Mouse (Mus musculus): Measurements from ENCODE around the gene Tagln2. TPM values are rescaled to one million over a fixed set of nuclear protein-coding genes. Genes with fewer than 3 reads are reported as not detected.

Gene Tagln2
- polyA plus RNA-seq, 1 experiment from 2014 or later = 41.1 TPM

DNA sequence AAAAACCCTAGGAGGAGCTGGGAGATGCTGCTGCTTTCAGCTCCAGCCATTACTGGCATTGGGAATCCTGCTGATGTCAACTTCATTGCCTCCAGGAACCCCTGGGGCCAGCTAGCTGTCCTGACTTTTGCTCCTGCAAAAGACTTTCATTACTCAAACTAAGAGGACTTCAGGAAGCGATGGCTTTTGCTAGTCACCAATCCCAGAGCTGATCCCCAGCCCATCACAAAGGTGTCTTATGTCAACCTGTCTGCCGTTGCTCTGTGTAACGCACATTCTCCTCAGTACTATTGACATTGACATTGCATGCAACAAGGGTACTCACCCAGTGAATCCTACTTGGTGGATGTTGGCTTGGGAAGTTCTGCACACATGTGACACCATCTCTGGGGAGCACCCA, 25.7 kb upstream of the Tagln2 start:
- WGBS = 82% methylated on average over 3 of the region's 3 CpGs
- H3K27me3 ChIP-seq (ENCODE audit: control insufficient read depth, insufficient read depth, low read length) = no peaks in the 10 kb centered on the region
- no peaks in the 10 kb centered on the region for H3K4me1 ChIP-seq (replicated peaks; ENCODE audit: control insufficient read depth, insufficient read depth, low read length)
- no peaks in the 10 kb centered on the region for H3K36me3 ChIP-seq (ENCODE audit: control insufficient read depth, insufficient read depth, low read length)
- DNase-seq (ENCODE audit: low spot score) (no peak), ATAC-seq (ENCODE audit: low FRiP score) (no peak)
- H3K27ac ChIP-seq (ENCODE audit: low read depth, low read length) = no peak overlapping the region
- no peaks in the 10 kb centered on the region for H3K9me3 ChIP-seq (ENCODE audit: control insufficient read depth, low read length)
- no peak overlapping the region for H3K4me3 ChIP-seq (ENCODE audit: low read depth, low read length)
- no peak overlapping the region for H3K9ac ChIP-seq (ENCODE audit: low read depth, low read length)
- H3K4me2 ChIP-seq (replicated peaks; ENCODE audit: low read depth, low read length) = no peak overlapping the region

DNA sequence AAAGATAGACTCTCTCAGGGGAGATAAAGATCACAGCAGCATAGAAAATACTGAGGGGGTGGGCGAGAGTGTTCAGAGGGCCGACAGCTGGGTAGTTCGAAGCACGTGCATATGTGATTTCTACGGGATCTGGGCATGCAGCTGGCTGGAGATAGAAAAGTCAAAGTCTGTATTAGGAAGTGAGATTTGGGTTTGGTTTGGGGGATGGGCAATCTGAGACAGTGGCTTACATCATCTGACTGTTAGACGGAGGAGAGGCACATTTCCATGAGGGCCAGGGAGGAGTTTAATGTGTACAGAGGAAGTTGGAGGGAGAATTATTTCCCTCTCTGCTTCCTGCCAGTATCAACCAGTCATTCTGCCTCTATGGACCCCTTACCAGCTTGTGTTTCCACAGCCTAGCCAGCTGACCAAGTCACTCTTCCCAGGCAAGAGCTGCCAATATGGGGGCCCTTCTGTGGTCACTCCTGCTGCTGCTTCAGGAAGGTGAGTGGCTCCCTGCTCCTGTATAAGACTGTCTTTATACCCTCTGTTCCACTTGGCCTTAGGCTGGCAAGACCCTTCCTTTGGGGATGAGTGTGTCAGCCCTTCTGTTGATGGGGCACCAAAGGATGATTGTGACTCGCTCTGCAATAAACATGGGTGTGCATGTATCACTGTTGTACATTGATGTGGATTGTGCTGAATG, 24.6 kb upstream of the Tagln2 start, which contains the start of gene Slamf9:
TSS of gene Slamf9 (plus strand) at position 305 of the 688 bp plus-strand sequence.
- no peaks in the 10 kb centered on the region for H3K27me3 ChIP-seq (ENCODE audit: control insufficient read depth, insufficient read depth, low read length)
- H3K9ac ChIP-seq (ENCODE audit: low read depth, low read length) = no peak within 1 kb of the TSS
- 81% methylated on average over 7 of the region's 7 CpGs for WGBS
- H3K4me3 ChIP-seq (ENCODE audit: low read depth, low read length) = no peak within 1 kb of the TSS
- DNase-seq (ENCODE audit: low spot score) (no peak), ATAC-seq (ENCODE audit: low FRiP score) (no peak)
- no peaks in the 10 kb centered on the region for H3K9me3 ChIP-seq (ENCODE audit: control insufficient read depth, low read length)
- no peaks in the 10 kb centered on the region for H3K4me1 ChIP-seq (replicated peaks; ENCODE audit: control insufficient read depth, insufficient read depth, low read length)
- no peaks in the 10 kb centered on the region for H3K36me3 ChIP-seq (ENCODE audit: control insufficient read depth, insufficient read depth, low read length)
- H3K4me2 ChIP-seq (replicated peaks; ENCODE audit: low read depth, low read length) = no peak within 1 kb of the TSS
- H3K27ac ChIP-seq (ENCODE audit: low read depth, low read length) = no peak within 1 kb of the TSS

DNA sequence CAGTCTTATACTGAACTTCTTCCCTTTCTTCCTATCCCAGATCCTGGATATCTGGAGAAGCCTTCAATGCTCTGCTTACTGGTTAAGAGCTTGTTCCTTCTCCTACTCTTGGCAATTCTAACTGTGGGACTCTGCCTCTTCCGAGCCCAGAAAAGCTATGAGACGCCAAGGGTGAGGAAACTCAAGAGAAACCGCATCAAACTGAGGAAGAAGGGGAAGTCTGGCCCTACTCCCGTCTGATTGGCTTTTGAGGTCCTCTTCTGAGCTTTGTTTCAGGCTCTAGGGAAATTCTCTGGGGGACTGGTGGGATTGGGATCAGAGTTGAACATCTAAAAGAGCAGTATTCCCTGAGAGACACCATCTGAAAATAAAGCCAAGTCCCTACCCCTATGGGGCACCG, 21.8 kb upstream of the Tagln2 start:
- Histone ChIP-seq H3K9me3 (ENCODE audit: control insufficient read depth, low read length) (no peaks in the 10 kb centered on the region), H3K27ac (ENCODE audit: low read depth, low read length) (no peak overlapping the region), H3K9ac (ENCODE audit: low read depth, low read length) (no peak overlapping the region), H3K36me3 (ENCODE audit: control insufficient read depth, insufficient read depth, low read length) (no peaks in the 10 kb centered on the region), H3K4me2 (replicated peaks; ENCODE audit: low read depth, low read length) (no peak overlapping the region), H3K4me3 (ENCODE audit: low read depth, low read length) (no peak overlapping the region), H3K27me3 (ENCODE audit: control insufficient read depth, insufficient read depth, low read length) (0 out of 2 replicates have a peak, but pooled peaks cover 2% of the 10 kb centered on the region), H3K4me1 (replicated peaks; ENCODE audit: control insufficient read depth, insufficient read depth, low read length) (no peaks in the 10 kb centered on the region)
- 80% methylated on average over 5 of the region's 5 CpGs for WGBS
- ATAC-seq (ENCODE audit: low FRiP score) = no peak
- DNase-seq (ENCODE audit: low spot score) = no peak

DNA sequence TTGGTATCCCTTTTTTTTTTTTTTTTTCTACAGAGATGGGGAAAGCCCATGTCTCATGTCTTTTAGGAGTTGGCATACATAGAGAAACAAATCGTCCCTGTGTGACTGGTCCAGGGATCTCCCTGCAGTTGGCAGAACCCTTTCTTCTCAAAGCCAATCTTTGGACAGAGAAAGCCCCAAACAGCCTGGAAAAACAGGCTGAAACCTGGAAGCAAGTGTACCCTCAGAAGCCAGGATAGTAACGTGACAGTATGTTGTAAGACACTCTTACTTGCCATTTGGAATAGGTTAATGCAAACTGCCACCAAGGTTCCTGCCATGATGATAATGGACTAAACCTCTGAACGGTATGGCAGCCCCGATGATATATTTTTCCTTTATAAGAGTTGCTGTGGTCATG, 19.5 kb upstream of the Tagln2 start:
- no peak overlapping the region for H3K27ac ChIP-seq (ENCODE audit: low read depth, low read length)
- 88% methylated on average over 4 of the region's 4 CpGs for WGBS
- no peak overlapping the region for H3K4me3 ChIP-seq (ENCODE audit: low read depth, low read length)
- H3K36me3 ChIP-seq (ENCODE audit: control insufficient read depth, insufficient read depth, low read length) = no peaks in the 10 kb centered on the region
- no peak overlapping the region for H3K9ac ChIP-seq (ENCODE audit: low read depth, low read length)
- H3K9me3 ChIP-seq (ENCODE audit: control insufficient read depth, low read length) = no peaks in the 10 kb centered on the region
- DNase-seq (ENCODE audit: low spot score) (no peak), ATAC-seq (ENCODE audit: low FRiP score) (no peak)
- peaks cover 8% of the 10 kb centered on the region for H3K4me1 ChIP-seq (replicated peaks; ENCODE audit: control insufficient read depth, insufficient read depth, low read length)
- H3K4me2 ChIP-seq (replicated peaks; ENCODE audit: low read depth, low read length) = no peak overlapping the region
- 0 out of 2 replicates have a peak, but pooled peaks cover 2% of the 10 kb centered on the region for H3K27me3 ChIP-seq (ENCODE audit: control insufficient read depth, insufficient read depth, low read length)

DNA sequence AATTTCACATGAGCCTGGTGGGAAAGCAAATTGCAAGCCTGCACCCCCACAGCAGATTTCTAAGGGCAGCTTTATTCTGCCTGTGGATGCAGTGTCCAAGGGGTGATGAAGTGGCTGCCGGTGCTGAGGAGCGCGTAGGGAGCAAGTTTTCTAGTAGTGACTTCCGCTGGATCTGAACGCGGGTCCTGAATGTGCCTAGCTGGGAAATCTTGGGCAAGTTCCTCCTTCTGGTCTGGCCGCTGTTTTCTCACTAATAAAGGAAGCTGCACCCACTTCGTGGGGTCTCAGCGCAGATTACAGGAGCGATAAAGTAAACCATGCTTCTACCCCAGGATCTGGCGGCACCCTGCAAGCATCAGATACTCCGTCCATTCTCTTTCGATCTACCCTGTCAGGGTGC, 18.7 kb upstream of the Tagln2 start:
- DNase-seq (ENCODE audit: low spot score) = no peak
- Histone ChIP-seq H3K9me3 (ENCODE audit: control insufficient read depth, low read length) (no peaks in the 10 kb centered on the region), H3K27me3 (ENCODE audit: control insufficient read depth, insufficient read depth, low read length) (0 out of 2 replicates have a peak, but pooled peaks cover 2% of the 10 kb centered on the region), H3K4me3 (ENCODE audit: low read depth, low read length) (peak overlapping the region; percentile 62; the same call in 1 of the 2 replicates), H3K4me1 (replicated peaks; ENCODE audit: control insufficient read depth, insufficient read depth, low read length) (peaks cover 15% of the 10 kb centered on the region), H3K9ac (ENCODE audit: low read depth, low read length) (peak overlapping the region; percentile 62), H3K36me3 (ENCODE audit: control insufficient read depth, insufficient read depth, low read length) (no peaks in the 10 kb centered on the region), H3K4me2 (replicated peaks; ENCODE audit: low read depth, low read length) (peak overlapping the region; percentile 86), H3K27ac (ENCODE audit: low read depth, low read length) (no peak overlapping the region)
- no peak for ATAC-seq (ENCODE audit: low FRiP score)
- WGBS = 18% methylated on average over 13 of the region's 13 CpGs

DNA sequence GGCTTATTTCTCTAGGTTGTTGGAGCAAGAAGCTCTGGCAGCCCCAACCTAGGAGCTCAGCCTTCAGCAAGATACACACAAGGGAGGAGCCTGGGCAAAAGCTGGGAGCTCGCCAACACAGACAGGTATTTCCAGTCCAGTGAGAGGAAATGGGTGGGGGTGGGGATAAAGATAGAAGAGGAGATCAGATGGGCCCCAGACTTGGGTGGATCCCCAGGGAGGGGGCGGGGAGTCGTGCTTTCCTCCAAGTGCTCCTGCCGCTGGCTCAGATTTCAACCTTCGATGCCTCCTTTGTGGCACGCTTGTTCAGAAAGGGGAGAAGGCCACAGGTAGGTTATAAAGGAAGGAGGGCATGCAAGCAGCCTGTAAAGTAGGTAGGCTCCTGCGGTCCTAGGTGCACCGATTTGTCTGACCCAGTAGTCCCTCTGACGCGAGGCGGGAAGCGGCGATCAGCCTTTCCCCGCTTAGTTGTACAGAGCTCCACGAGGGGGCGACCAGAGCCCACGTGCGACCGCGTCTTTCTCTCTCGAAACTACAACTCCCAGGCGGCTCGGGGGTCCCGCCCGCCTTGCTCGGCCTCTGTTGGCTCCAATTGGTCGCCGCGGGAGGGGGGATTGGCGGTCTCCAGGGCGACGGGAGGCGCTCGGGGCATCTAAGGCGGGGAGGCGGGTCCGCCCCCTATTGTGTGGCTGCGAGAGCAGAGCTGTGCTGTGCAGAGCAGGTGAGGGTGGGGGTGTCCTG, 18.1 kb upstream of the Tagln2 start, which contains the start of gene Igsf9:
TSS of gene Igsf9 (plus strand) at position 249 of the 741 bp plus-strand sequence.
- ATAC-seq (ENCODE audit: low FRiP score) (peak; percentile 95), DNase-seq (ENCODE audit: low spot score) (peak; percentile 96)
- under 1% methylated on average over 38 of the region's 38 CpGs for WGBS
- Histone ChIP-seq H3K9ac (ENCODE audit: low read depth, low read length) (peak within 1 kb of the TSS; percentile 80), H3K27me3 (ENCODE audit: control insufficient read depth, insufficient read depth, low read length) (0 out of 2 replicates have a peak, but pooled peaks cover 2% of the 10 kb centered on the region), H3K4me3 (ENCODE audit: low read depth, low read length) (peak within 1 kb of the TSS; percentile 62), H3K36me3 (ENCODE audit: control insufficient read depth, insufficient read depth, low read length) (no peaks in the 10 kb centered on the region), H3K27ac (ENCODE audit: low read depth, low read length) (0 out of 2 replicates have a peak within 1 kb of the TSS, but pooled peaks have one; percentile 24), H3K9me3 (ENCODE audit: control insufficient read depth, low read length) (no peaks in the 10 kb centered on the region), H3K4me2 (replicated peaks; ENCODE audit: low read depth, low read length) (peak within 1 kb of the TSS; percentile 86), H3K4me1 (replicated peaks; ENCODE audit: control insufficient read depth, insufficient read depth, low read length) (peaks cover 19% of the 10 kb centered on the region)

DNA sequence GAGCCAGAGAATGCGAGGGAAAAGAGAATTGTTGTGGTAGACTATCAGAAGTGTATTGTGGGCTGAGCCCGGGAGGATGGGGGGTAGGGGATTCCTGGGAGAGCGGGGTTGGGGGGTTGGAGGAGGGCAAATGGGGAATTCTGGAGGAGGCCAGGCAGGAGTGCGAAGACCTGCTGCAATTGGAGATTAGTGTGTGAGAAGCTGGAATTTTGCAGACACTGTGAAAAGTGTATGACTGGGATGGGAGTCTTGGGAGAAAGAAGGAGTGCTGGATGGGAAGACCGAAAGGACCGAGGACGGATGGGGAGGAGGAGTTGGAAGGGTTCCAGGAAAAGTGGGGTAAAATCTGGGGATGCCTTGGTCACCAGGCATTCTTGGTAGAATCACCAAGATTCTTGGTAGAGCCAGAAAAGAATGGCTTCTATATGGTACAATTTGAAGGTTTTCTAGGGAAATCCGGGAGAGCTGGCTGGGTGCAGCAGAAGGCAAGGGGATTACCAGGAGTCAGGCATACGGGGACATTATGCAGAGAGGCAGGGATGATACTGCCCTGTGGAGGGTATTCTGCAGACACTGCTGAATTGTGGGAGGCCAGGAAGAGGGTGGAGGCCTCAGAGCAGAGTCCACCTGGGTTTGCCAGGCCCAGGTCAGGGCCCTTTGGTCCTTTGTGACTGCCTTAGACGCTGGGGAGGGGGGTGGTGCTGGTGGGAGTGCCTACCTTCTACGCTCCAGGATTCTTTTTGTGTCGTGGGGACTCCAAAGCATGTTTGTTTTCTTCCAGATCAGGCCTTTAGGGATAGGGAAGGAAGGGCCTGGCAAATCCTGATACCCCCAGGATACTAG, 17.1 kb upstream of the Tagln2 start:
- Histone ChIP-seq H3K4me2 (replicated peaks; ENCODE audit: low read depth, low read length) (peak overlapping the region; percentile 86), H3K4me3 (ENCODE audit: low read depth, low read length) (peak overlapping the region; percentile 62), H3K36me3 (ENCODE audit: control insufficient read depth, insufficient read depth, low read length) (no peaks in the 10 kb centered on the region), H3K27ac (ENCODE audit: low read depth, low read length) (peak overlapping the region; percentile 58; the same call in 1 of the 2 replicates), H3K27me3 (ENCODE audit: control insufficient read depth, insufficient read depth, low read length) (0 out of 2 replicates have a peak, but pooled peaks cover 2% of the 10 kb centered on the region), H3K4me1 (replicated peaks; ENCODE audit: control insufficient read depth, insufficient read depth, low read length) (peaks cover 22% of the 10 kb centered on the region), H3K9ac (ENCODE audit: low read depth, low read length) (peak overlapping the region; percentile 80), H3K9me3 (ENCODE audit: control insufficient read depth, low read length) (no peaks in the 10 kb centered on the region)
- peak; percentile 2; the same call in 1 of the 2 replicates for ATAC-seq (ENCODE audit: low FRiP score)
- peak; percentile 37 for DNase-seq (ENCODE audit: low spot score)
- WGBS = 3% methylated on average over 12 of the region's 12 CpGs

DNA sequence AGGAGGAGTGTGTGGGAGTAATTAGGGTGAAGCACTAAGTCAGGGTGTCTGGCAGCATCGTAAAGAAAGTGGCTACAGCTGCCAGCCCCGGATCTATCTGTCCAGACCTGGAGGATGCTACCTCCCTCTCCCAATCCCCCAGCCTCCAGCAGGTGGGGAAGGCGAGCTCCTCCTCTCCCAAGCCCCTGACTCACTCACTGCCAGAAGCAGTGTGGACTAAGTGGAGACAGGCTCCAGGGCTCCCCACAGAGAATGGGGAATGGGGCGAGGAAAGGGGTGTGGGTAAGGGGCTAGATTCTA, 16.5 kb upstream of the Tagln2 start:
- DNase-seq (ENCODE audit: low spot score) (peak; percentile 26), ATAC-seq (ENCODE audit: low FRiP score) (no peak)
- 0 out of 2 replicates have a peak, but pooled peaks cover 2% of the 10 kb centered on the region for H3K27me3 ChIP-seq (ENCODE audit: control insufficient read depth, insufficient read depth, low read length)
- H3K4me1 ChIP-seq (replicated peaks; ENCODE audit: control insufficient read depth, insufficient read depth, low read length) = peaks cover 22% of the 10 kb centered on the region
- H3K9me3 ChIP-seq (ENCODE audit: control insufficient read depth, low read length) = no peaks in the 10 kb centered on the region
- H3K36me3 ChIP-seq (ENCODE audit: control insufficient read depth, insufficient read depth, low read length) = no peaks in the 10 kb centered on the region
- peak overlapping the region; percentile 62 for H3K4me3 ChIP-seq (ENCODE audit: low read depth, low read length)
- peak overlapping the region; percentile 80 for H3K9ac ChIP-seq (ENCODE audit: low read depth, low read length)
- H3K4me2 ChIP-seq (replicated peaks; ENCODE audit: low read depth, low read length) = peak overlapping the region; percentile 86
- H3K27ac ChIP-seq (ENCODE audit: low read depth, low read length) = peak overlapping the region; percentile 58; the same call in 1 of the 2 replicates
- 4% methylated on average over 4 of the region's 4 CpGs for WGBS
